Mouse (Mus musculus): ENCODE data around the gene Large2. TPM values are rescaled to one million over a fixed set of nuclear protein-coding genes. Genes with fewer than 3 reads are reported as not detected.

Gene Large2
- polyA plus RNA-seq (2015; fragmentation: Nextera tagmentation; extraction: Ambion mirVana): 1.5 TPM in 2 replicates

GRCm38 (mm10) chr2:92374514-92374913 is at the start of gene Large2, which contains the start of gene Pex16:
TSS of gene Large2 (minus strand) at chr2:92374869.
TSS of gene Pex16 (plus strand) at chr2:92374676.
- Histone ChIP-seq H3K4me2 (peak within 1 kb of the TSS; percentile 78), H3K4me1 (replicated peaks) (peaks cover 48% of the 10 kb centered on the region), H3K9me3 (no peaks in the 10 kb centered on the region), H3K36me3 (peaks cover 16% of the 10 kb centered on the region), H3K27me3 (peaks cover 15% of the 10 kb centered on the region), H3K27ac (replicated peaks) (peak within 1 kb of the TSS; percentile 87), H3K9ac (peak within 1 kb of the TSS; percentile 77), H3K4me3 (peak within 1 kb of the TSS; percentile 79)
- WGBS: 5% methylated on average over 16 of the region's 16 CpGs
- peak; percentile 17; the same call in 1 of the 2 replicates for ATAC-seq (ENCODE audit: low FRiP score, low read depth)

GRCm38 (mm10) chr2:92423702-92424461 is 49.2 kb upstream of the Large2 start:
- Histone ChIP-seq H3K27me3 (no peaks in the 10 kb centered on the region), H3K27ac (replicated peaks) (peak overlapping the region; percentile 83), H3K4me1 (replicated peaks) (peaks cover 58% of the 10 kb centered on the region), H3K36me3 (peaks cover 57% of the 10 kb centered on the region), H3K9ac (no peak overlapping the region), H3K4me3 (no peak overlapping the region), H3K9me3 (no peaks in the 10 kb centered on the region), H3K4me2 (no peak overlapping the region)
- WGBS: 57% methylated on average over 9 of the region's 9 CpGs
- ATAC-seq (ENCODE audit: low FRiP score, low read depth): peak; percentile 55

DNA sequence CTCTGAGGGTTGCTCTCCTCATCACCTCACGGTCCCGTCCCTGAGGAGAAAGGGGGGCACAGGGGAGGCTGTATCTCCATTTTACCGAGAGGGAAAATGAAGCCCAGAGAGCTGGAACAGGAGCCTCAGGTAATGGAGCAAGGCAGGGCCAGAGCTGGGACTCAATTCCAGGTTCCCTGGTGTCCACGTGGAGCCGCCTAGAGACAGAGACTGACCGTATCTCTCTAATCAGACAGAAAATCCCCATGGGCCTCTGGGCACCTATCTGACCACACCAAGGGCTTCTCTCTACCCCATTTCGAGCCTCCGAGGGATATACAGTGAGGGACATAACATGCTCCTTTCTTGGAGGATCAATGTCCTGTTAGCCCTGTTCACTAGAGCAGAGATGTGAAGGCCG is 48.5 kb upstream of the Large2 start:
- Histone ChIP-seq H3K36me3 (peaks cover 63% of the 10 kb centered on the region), H3K27me3 (no peaks in the 10 kb centered on the region), H3K4me3 (no peak overlapping the region), H3K9ac (no peak overlapping the region), H3K27ac (replicated peaks) (peak overlapping the region; percentile 83; the same call in 1 of the 2 replicates), H3K9me3 (no peaks in the 10 kb centered on the region), H3K4me1 (replicated peaks) (peaks cover 51% of the 10 kb centered on the region), H3K4me2 (no peak overlapping the region)
- no peak for ATAC-seq (ENCODE audit: low FRiP score, low read depth)
- 91% methylated on average over 9 of the region's 9 CpGs for WGBS

DNA sequence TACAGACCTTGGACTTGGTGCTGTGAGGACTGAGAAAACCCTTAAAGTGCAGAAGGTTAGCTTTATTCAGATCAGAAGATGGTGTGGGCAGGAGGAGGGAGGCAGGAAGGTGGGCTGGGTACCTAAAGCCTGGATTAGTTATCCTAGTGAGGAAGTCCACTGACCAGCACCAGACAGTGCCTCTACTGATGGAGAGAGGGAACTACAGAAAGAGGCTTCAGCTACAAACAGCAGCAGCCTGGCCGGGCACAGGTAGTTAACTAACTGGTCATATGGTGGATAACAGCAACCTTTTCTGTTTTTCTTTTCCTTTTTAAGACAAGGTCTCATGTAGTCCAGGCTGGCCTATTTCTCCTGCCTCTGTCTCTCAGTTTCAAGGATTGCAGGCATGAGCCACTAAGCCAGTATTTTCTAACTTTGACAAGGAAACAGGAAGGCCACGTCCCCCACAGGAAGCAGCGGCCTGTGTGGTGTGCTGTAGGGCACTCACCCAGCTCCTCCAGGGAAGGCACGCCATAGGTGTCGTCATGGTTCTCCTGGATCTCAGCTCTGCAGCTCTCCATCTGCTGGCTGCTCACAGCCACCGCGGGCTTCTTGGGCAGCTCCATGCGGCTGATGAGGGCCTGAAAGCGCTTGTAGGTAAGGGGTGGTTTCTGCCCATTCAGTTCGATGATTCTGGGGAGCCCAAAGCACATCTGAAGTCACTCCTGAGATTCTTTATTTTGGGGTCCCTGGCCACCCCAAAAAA is 47.9 kb upstream of the Large2 start:
- Histone ChIP-seq H3K27me3 (no peaks in the 10 kb centered on the region), H3K9me3 (no peaks in the 10 kb centered on the region), H3K9ac (no peak overlapping the region), H3K4me3 (no peak overlapping the region), H3K27ac (replicated peaks) (peak overlapping the region; percentile 83; the same call in 1 of the 2 replicates), H3K36me3 (peaks cover 68% of the 10 kb centered on the region), H3K4me1 (replicated peaks) (peaks cover 45% of the 10 kb centered on the region), H3K4me2 (no peak overlapping the region)
- ATAC-seq (ENCODE audit: low FRiP score, low read depth): no peak
- 73% methylated on average over 10 of the region's 10 CpGs for WGBS

- Histone ChIP-seq H3K9ac (no peak overlapping the region), H3K27ac (replicated peaks) (no peak overlapping the region), H3K27me3 (no peaks in the 10 kb centered on the region), H3K4me2 (no peak overlapping the region), H3K36me3 (peaks cover 71% of the 10 kb centered on the region), H3K4me3 (no peak overlapping the region), H3K9me3 (no peaks in the 10 kb centered on the region), H3K4me1 (replicated peaks) (peaks cover 38% of the 10 kb centered on the region)
- WGBS: 95% methylated on average over 7 of the region's 7 CpGs
- ATAC-seq (ENCODE audit: low FRiP score, low read depth): no peak
Measured at GRCm38 (mm10) chr2:92421723-92422387, 47.2 kb upstream of the Large2 start.

DNA sequence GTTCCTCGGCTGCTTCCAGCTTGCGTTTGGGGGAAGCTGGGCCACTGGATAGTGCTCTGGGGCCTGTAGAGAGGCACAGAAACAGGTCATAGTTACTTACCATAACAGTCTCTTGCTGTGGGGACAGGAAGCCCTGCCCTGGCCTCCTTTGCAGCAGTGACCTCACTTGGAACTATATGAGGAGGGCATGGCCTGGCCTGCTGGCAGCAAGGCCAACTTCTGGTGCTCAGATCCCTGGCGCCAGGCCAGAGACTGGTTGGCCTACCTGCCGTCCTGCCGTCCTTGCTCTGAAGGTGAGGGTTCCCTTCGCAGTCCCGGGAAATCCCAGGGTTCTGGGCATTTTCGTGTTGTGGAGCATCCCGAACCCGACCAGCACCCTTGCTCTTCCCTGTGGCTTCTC is 37.0 kb upstream of the Large2 start:
- Histone ChIP-seq H3K4me2 (no peak overlapping the region), H3K4me3 (no peak overlapping the region), H3K27ac (replicated peaks) (no peak overlapping the region), H3K27me3 (no peaks in the 10 kb centered on the region), H3K9me3 (no peaks in the 10 kb centered on the region), H3K36me3 (peaks cover 90% of the 10 kb centered on the region), H3K9ac (no peak overlapping the region), H3K4me1 (replicated peaks) (no peaks in the 10 kb centered on the region)
- no peak for ATAC-seq (ENCODE audit: low FRiP score, low read depth)
- 93% methylated on average over 10 of the region's 10 CpGs for WGBS

DNA sequence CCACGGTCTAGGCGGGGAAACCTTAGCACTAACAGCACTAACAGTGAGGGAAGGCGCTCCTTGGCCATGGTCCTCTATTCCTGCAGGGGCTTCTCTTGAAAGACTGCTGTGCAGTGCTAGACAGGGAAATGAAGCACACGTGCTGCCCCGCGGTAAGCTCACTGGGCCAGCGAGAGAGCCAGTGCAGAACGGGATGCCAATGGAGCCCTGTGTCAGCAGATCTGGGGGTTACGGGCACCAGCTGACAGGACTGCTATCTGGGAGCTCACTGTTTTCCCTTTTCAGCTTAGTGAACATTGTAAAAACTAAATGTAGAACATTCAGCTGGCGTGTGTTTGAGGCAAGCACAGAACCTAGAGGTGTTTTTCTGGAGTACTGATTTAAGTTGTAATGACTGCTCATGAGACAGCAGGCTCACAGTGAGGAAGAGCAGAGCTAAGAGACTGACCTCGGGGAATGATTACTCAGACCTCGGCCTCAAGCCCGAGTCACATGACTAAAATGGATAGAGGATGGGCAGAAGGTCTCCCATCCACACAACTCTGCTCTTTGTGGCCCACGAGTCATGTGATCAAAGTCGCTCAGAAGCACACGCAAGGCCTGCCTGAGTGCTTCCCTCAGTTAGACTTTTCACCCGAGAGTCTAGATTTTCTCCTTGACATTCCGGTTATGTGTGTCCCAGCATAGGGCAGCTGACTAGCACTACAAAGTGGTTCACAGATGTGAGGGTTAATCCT is 33.8 kb upstream of the Large2 start:
- 88% methylated on average over 18 of the region's 18 CpGs for WGBS
- H3K9me3 ChIP-seq: no peaks in the 10 kb centered on the region
- peaks cover 78% of the 10 kb centered on the region for H3K36me3 ChIP-seq
- no peak overlapping the region for H3K9ac ChIP-seq
- H3K4me3 ChIP-seq: no peak overlapping the region
- H3K4me1 ChIP-seq (replicated peaks): peaks cover 9% of the 10 kb centered on the region
- H3K27ac ChIP-seq (replicated peaks): no peak overlapping the region
- ATAC-seq (ENCODE audit: low FRiP score, low read depth): no peak
- H3K27me3 ChIP-seq: no peaks in the 10 kb centered on the region
- no peak overlapping the region for H3K4me2 ChIP-seq

DNA sequence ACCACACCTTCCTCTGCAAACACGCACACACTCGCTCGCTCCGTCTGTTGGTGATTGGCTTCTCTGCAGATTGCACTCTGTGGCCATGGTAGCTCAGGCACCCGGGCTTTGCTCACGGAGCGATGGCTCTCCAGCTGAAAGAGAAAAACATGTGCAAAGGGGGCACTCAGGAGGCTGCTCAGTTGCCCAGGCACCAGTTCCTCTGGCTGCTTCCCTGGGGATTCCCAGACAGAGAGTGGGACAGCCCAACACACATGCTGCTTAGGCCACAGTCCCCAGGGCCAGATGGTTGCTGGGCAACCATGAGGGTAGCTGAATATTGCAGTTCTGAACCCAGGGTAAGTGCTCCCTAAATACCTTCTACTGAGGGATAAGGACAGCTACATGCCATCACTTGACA is 31.0 kb upstream of the Large2 start:
- H3K4me1 ChIP-seq (replicated peaks): peaks cover 24% of the 10 kb centered on the region
- 0 out of 2 replicates have a peak overlapping the region, but pooled peaks have one; percentile 54 for H3K27ac ChIP-seq (replicated peaks)
- no peak for ATAC-seq (ENCODE audit: low FRiP score, low read depth)
- H3K4me3 ChIP-seq: no peak overlapping the region
- H3K27me3 ChIP-seq: no peaks in the 10 kb centered on the region
- WGBS: 50% methylated on average over 7 of the region's 7 CpGs
- H3K9me3 ChIP-seq: no peaks in the 10 kb centered on the region
- no peak overlapping the region for H3K4me2 ChIP-seq
- H3K36me3 ChIP-seq: peaks cover 50% of the 10 kb centered on the region
- H3K9ac ChIP-seq: no peak overlapping the region

- Histone ChIP-seq H3K4me3 (no peak overlapping the region), H3K27me3 (no peaks in the 10 kb centered on the region), H3K27ac (replicated peaks) (no peak overlapping the region), H3K9me3 (no peaks in the 10 kb centered on the region), H3K4me2 (no peak overlapping the region), H3K9ac (no peak overlapping the region), H3K36me3 (peaks cover 40% of the 10 kb centered on the region), H3K4me1 (replicated peaks) (peaks cover 27% of the 10 kb centered on the region)
- 92% methylated on average over 6 of the region's 6 CpGs for WGBS
- no peak for ATAC-seq (ENCODE audit: low FRiP score, low read depth)
Measured at GRCm38 (mm10) chr2:92404737-92405136, 30.1 kb upstream of the Large2 start.

DNA sequence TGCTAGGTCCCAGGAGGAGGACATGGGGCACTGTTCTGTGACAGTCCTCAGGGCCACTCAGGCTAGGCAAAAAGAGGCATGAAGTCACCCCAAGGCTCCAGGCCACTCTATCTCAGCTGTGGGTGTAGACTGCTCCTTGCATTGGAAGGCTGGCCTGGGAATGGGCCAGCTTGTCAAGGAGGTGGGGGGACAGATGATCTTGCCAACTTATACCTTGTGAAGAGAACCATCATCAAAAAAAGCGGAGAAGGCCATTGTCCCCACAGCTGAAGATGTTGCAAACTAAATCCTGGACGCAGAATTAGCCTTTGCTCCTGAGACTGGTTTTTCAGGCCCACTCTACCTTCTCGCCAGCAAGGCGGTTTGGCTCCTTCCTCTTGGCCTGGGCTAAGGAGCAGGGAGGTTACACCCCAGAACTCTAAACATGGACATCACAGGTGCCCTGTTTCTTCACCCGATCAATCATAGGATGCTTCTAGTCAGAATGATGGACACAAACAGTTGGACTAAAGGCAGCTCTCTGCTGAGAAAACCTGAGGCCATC is 29.2 kb upstream of the Large2 start:
- H3K9me3 ChIP-seq: no peaks in the 10 kb centered on the region
- no peak for ATAC-seq (ENCODE audit: low FRiP score, low read depth)
- H3K4me1 ChIP-seq (replicated peaks): peaks cover 36% of the 10 kb centered on the region
- no peak overlapping the region for H3K4me2 ChIP-seq
- no peaks in the 10 kb centered on the region for H3K27me3 ChIP-seq
- WGBS: 97% methylated on average over 5 of the region's 5 CpGs
- peaks cover 31% of the 10 kb centered on the region for H3K36me3 ChIP-seq
- no peak overlapping the region for H3K27ac ChIP-seq (replicated peaks)
- H3K4me3 ChIP-seq: no peak overlapping the region
- no peak overlapping the region for H3K9ac ChIP-seq

DNA sequence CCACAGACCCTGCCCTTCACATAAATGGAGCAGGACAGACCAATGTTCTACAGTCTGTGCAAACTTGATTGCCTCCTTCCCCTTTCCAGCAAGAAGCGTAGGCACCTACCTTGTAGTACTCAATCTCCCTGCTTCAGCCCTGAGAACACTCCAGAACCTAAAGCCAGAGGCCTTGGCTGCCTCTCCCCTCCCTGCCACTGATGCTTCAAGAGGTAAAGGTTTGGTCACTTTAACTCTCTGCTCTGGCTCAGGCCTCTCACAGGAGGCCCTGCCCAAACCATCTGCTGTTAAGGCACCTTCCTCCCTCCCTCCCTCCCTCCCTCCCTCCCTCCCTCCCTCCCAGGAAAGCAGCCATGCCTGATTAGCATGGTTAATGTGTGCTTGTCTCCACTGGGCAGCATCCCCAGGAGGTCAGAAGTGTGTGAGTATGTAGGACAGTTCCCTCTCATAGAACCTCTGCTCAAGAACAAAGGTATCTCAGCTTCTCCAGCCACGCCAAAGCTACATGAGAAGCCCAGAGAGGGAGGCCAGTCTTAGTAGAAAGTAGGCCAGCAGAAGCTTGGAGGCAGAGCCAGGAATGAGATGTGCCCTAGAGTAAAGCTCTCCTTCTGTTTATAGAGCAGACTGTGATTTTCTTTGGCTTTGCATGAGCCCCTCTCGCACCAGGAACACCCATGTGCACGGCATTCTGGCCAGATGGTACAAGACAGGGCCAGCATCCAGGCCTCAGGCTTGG is 28.1 kb upstream of the Large2 start:
- Histone ChIP-seq H3K4me2 (no peak overlapping the region), H3K9me3 (no peaks in the 10 kb centered on the region), H3K36me3 (peaks cover 20% of the 10 kb centered on the region), H3K9ac (no peak overlapping the region), H3K4me1 (replicated peaks) (peaks cover 47% of the 10 kb centered on the region), H3K27ac (replicated peaks) (peak overlapping the region; percentile 58), H3K27me3 (no peaks in the 10 kb centered on the region), H3K4me3 (no peak overlapping the region)
- no peak for ATAC-seq (ENCODE audit: low FRiP score, low read depth)
- WGBS: 61% methylated on average over 4 of the region's 4 CpGs

All from hindbrain, embryonic 15.5 days (tissue).